In the genomic region with DNA sequence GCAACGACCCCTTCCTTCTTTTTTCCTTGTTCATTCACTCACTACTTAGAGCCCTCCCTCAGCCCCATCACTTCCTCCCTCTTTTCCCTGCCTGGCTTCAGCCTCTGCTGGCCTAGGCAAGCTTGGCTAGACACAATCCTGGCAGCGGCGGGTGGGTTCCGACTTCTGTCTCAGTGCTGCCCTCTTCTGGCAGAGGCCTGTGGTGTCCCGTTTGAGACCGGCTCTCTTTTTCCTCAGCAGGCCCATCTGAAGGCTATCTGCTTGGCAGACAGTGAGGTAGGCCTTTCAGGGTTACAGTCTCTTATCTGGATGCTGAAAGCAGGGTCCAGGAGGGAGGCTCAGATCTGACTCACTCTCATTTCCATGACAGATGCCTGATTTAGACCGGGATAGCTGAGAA, we compare ENCODE assay signal across 8 mouse cellular contexts. TPM values are rescaled to one million over a fixed set of nuclear protein-coding genes. Genes with fewer than 3 reads are reported as not detected.
DNase-seq lines count a peak whose midpoint lies in the region; ATAC-seq and TF ChIP-seq lines count a peak whose summit lies in the region.

No protein-coding gene starts in this region.

- peak; percentile 82 for ATAC-seq in erythroblast, adult 5-6 weeks (replicated peaks; ENCODE audit: low FRiP score, poor library complexity, severe bottlenecking)
- peak; percentile 56; the same call in 1 of the 2 replicates for ATAC-seq in heart, embryonic 16.5 days (replicated peaks; ENCODE audit: extremely low read depth, insufficient read depth, low FRiP score)
- peak; percentile 11; the same call in 1 of the 2 replicates for ATAC-seq in neutrophil, adult 5-6 weeks (ENCODE audit: extremely low read depth, insufficient number of reproducible peaks, low FRiP score, poor library complexity, severe bottlenecking)

- H3K4me2 ChIP-seq in heart, embryonic 16.5 days (ENCODE audit: low read depth, low read length), result no peak overlapping the region

- H3K9me3 ChIP-seq in heart, embryonic 16.5 days (replicated peaks; ENCODE audit: control insufficient read depth, low read length), result no peaks in the 10 kb centered on the region

- no peak for TF ChIP-seq POLR2A in lung, adult 2 months (IDR thresholded peaks at IDR 0.05; ENCODE audit: borderline replicate concordance, extremely low read depth, low read depth, low read length)

- no peaks in the 10 kb centered on the region for H3K27me3 ChIP-seq in heart, embryonic 16.5 days (ENCODE audit: control insufficient read depth, insufficient read depth, low read length)

- no peak overlapping the region for H3K27ac ChIP-seq in heart, embryonic 16.5 days (ENCODE audit: low read length)

- peak; percentile 74 for TF ChIP-seq CTCF in lung, adult 2 months (IDR thresholded peaks at IDR 0.05; ENCODE audit: insufficient read depth, low read length)

- DNase-seq in CD8-positive naive resting alpha-beta T cell, adult 2 months (ENCODE audit: low read depth in 2 of 2, low spot score in 2 of 2), result peak; percentile 35 to 54
- peak; percentile 96 for DNase-seq in brain, adult 2 months (ENCODE audit: low read depth, low spot score)
- DNase-seq in large intestine, adult 2 months (ENCODE audit: low read depth, low spot score), result peak; percentile 13
- peak; percentile 76 for DNase-seq in lung, adult 2 months
- DNase-seq in testis, postnatal 10 days (ENCODE audit: low spot score), result peak; percentile 95

- no peaks in the 10 kb centered on the region for H3K36me3 ChIP-seq in heart, embryonic 16.5 days (ENCODE audit: control insufficient read depth, insufficient read depth)

- 6% methylated on average over 7 of the region's 7 CpGs for WGBS in heart, embryonic 16.5 days
- 10% methylated on average over 7 of the region's 7 CpGs for WGBS in large intestine, adult 2 months
- 9% methylated on average over 7 of the region's 7 CpGs for WGBS in lung, adult 2 months

- H3K4me1 ChIP-seq in heart, embryonic 16.5 days (ENCODE audit: control insufficient read depth, insufficient read depth, low read length), result no peaks in the 10 kb centered on the region
- H3K4me1 ChIP-seq in lung, adult 2 months (ENCODE audit: control insufficient read depth, insufficient read depth, low read length), result no peaks in the 10 kb centered on the region

- H3K9ac ChIP-seq in heart, embryonic 16.5 days (ENCODE audit: low read length), result no peak overlapping the region

- no peak overlapping the region for H3K4me3 ChIP-seq in heart, embryonic 16.5 days (ENCODE audit: low read length)
- no peak overlapping the region for H3K4me3 ChIP-seq in lung, adult 2 months (replicated peaks; ENCODE audit: extremely low read depth, low read depth, low read length)

RNA-seq across cellular contexts. Expression of a gene that starts 26.2 kb away (rescaled TPM):
- total RNA-seq in erythroblast, adult 5-6 weeks (2015; ENCODE audit: low replicate concordance), result 6.5 and 7.5 TPM in 2 replicates
- total RNA-seq in erythroblast, adult 5-6 weeks (2017; ENCODE audit: low replicate concordance), result 10.0 and 17.0 TPM in 2 replicates
- 113 and 131 TPM in 2 replicates for polyA plus RNA-seq in heart, embryonic 16.5 days (2015; fragmentation: Nextera tagmentation; extraction: Ambion mirVana)
- 18.5 and 20.5 TPM in 2 replicates for polyA plus RNA-seq in large intestine, adult 2 months (2012; rRNA removed)
- polyA plus RNA-seq in lung, adult 2 months (2012; rRNA removed), result 41.6 and 59.7 TPM in 2 replicates
- total RNA-seq in neutrophil, adult 5-6 weeks (2017), result 24.3 and 29.7 TPM in 2 replicates

Comparison
In these comparisons a context has a peak if more than half of its experiments do, and no peak if none do; other contexts are left out.
1. DNase-seq: peak in every context shown above with its lines; median percentile 96 in brain, adult 2 months; 95 in testis, postnatal 10 days; 76 in lung, adult 2 months; 44 in CD8-positive naive resting alpha-beta T cell, adult 2 months; 13 in large intestine, adult 2 months.
2. ATAC-seq: peak in every context shown above with its lines; median percentile 82 in erythroblast, adult 5-6 weeks; 56 in heart, embryonic 16.5 days; 11 in neutrophil, adult 5-6 weeks.